Mouse (Mus musculus) forebrain, embryonic 14.5 days (tissue): ENCODE measurements around the gene Smarca4. TPM values are rescaled to one million over a fixed set of nuclear protein-coding genes. Genes with fewer than 3 reads are reported as not detected.
"Not testable (repeated sequence)": the region's sequence is repeated elsewhere in the genome, so short reads cannot be mapped to it uniquely, and the experiment has no call there.

ENCODE experiments used
- ATAC-seq: fragments of 200-750 bp; cut with Nextera tagmentation; 2 replicates; pipeline ENCODE4 v1.8.0; 2017; ENCODE audit warnings: mild to moderate bottlenecking, moderate library complexity
- DNase-seq: peaks from one replicate; pipeline ENCODE4 v3.0.0-alpha.2; 2015; ENCODE audit warnings: low spot score
- H3K27ac ChIP-seq: fragments of 300-500 bp; sonication (generic); 2 replicates; pipeline ENCODE4 v1.5.1; 2014; ENCODE audit warnings: low read depth, mild to moderate bottlenecking, control low read depth, low read length, moderate library complexity
- H3K27me3 ChIP-seq: fragments of 300-500 bp; sonication (generic); replicated peaks from 2 replicates; pipeline ENCODE4 v1.6.1; 2014; ENCODE audit warnings: low read length, control low read depth, mixed read lengths; ENCODE audit not compliant: control insufficient read depth, insufficient read depth
- H3K36me3 ChIP-seq: fragments of 300-500 bp; sonication (generic); 2 replicates; pipeline ENCODE4 v1.6.1; 2014; ENCODE audit warnings: low read length, control low read depth; ENCODE audit not compliant: control insufficient read depth, insufficient read depth
- H3K4me1 ChIP-seq: fragments of 300-500 bp; sonication (generic); 2 replicates; pipeline ENCODE4 v1.6.1; 2014; ENCODE audit warnings: antibody characterized with exemption, low read length, control low read depth; ENCODE audit not compliant: control insufficient read depth, insufficient read depth
- H3K4me2 ChIP-seq: fragments of 300-500 bp; sonication (generic); 2 replicates; pipeline ENCODE4 v1.6.1; 2014; ENCODE audit warnings: mild to moderate bottlenecking, control low read depth, low read length
- H3K4me3 ChIP-seq: fragments of 300-500 bp; sonication (generic); 2 replicates; pipeline ENCODE4 v1.5.1; 2014; ENCODE audit warnings: low read depth, low read length, control low read depth
- H3K9ac ChIP-seq: fragments of 300-500 bp; sonication (generic); 2 replicates; pipeline ENCODE4 v1.6.1; 2014; ENCODE audit warnings: mild to moderate bottlenecking, low read length, control low read depth, moderate library complexity
- H3K9me3 ChIP-seq: fragments of 300-500 bp; sonication (generic); replicated peaks from 2 replicates; pipeline ENCODE4 v1.6.1; 2016; ENCODE audit warnings: low read length, control low read depth, mixed read lengths; ENCODE audit not compliant: control insufficient read depth
- WGBS: fragments of 180-500 bp; shearing (Covaris S2); extraction: QIAGEN DNeasy Blood & Tissue Kit; methylation state at CpG from one replicate; pipeline ENCODE4 v1.1.7; 2014; 5-methylcytosine and 5-hydroxymethylcytosine counted together
- polyA plus RNA-seq: library from polyadenylated mRNA; unstranded; fragments of >200 nt; fragmentation: Nextera tagmentation; extraction: Ambion mirVana; gene quantifications from 2 replicates; pipeline ENCODE4 v1.2.1, GENCODE M21; 2014

Gene Smarca4
- polyA plus RNA-seq, 1 experiment from 2014 or later, result 128 TPM

DNA sequence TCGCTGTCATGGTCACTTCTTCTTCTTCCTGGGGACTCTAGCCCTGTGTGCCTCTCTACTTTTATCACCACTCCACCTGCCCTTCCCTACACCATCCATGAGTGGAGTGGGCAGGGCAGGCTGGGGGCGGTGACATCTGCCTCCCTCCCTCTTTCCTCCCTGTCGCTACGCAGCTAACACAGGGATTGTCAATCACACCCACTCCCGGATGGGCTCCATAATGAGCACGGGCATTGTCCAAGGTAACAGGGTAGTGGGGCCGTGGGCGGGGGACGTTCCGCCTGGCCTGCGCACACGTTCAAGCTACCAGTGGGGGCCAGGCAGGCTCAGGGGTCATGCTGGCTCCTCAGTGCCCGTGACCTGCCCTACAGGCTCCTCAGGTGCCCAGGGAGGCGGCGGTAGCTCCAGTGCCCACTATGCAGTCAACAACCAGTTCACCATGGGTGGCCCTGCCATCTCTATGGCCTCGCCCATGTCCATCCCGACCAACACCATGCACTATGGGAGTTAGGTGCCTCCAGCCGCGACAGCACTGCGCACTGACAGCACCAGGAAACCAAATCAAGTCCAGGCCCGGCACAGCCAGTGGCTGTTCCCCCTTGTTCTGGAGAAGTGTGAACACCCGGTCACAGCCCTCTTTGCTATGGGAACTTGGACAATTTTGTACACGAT, 28.2 kb upstream of the Smarca4 start:
- H3K9ac ChIP-seq, result no peak overlapping the region
- H3K27me3 ChIP-seq, result no peaks in the 10 kb centered on the region
- ATAC-seq (no peak), DNase-seq (no peak)
- H3K27ac ChIP-seq, result no peak overlapping the region
- H3K36me3 ChIP-seq, result peaks cover 74% of the 10 kb centered on the region
- H3K4me2 ChIP-seq, result no peak overlapping the region
- H3K4me3 ChIP-seq, result no peak overlapping the region
- H3K9me3 ChIP-seq, result no peaks in the 10 kb centered on the region
- peaks cover 7% of the 10 kb centered on the region for H3K4me1 ChIP-seq
- 90% methylated on average over 23 of the region's 23 CpGs for WGBS

DNA sequence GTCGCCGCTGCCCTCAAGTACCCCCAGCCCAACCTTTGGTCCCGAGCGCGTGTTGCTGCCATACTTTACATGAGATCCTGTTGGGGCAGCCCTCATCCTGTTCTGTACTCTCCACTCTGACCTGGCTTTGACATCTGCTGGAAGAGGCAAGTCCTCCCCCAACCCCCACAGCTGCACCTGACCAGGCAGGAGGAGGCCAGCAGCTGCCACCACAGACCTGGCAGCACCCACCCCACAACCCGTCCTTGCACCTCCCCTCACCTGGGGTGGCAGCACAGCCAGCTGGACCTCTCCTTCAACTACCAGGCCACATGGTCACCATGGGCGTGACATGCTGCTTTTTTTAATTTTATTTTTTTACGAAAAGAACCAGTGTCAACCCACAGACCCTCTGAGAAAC, 27.6 kb upstream of the Smarca4 start:
- Histone ChIP-seq H3K4me1 (peaks cover 7% of the 10 kb centered on the region), H3K4me3 (no peak overlapping the region), H3K9ac (no peak overlapping the region), H3K9me3 (no peaks in the 10 kb centered on the region), H3K4me2 (no peak overlapping the region), H3K27ac (no peak overlapping the region), H3K27me3 (no peaks in the 10 kb centered on the region), H3K36me3 (peaks cover 69% of the 10 kb centered on the region)
- ATAC-seq (no peak), DNase-seq (no peak)
- 92% methylated on average over 8 of the region's 8 CpGs for WGBS

DNA sequence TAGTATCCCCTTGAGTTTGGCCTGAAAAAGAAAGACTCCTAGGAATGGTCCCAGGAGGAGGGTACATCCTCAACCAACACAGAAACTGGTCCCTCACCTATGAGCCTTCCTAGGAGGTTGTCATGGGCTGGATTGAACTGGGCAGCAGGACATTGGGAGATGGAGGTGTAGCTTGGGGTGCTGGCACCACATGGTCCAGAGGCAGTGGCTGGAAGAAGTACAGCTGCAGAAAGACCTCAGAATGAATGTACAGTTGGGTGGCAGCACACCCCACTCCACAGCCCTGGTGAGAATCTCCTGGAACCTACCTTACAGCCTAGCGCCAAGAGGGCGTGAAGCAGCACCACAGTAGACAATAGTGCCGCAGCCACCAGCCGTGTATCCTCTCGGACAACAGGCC, 26.4 kb upstream of the Smarca4 start:
- DNase-seq (no peak), ATAC-seq (no peak)
- H3K9me3 ChIP-seq, result no peaks in the 10 kb centered on the region
- H3K36me3 ChIP-seq, result peaks cover 62% of the 10 kb centered on the region
- 78% methylated on average over 5 of the region's 5 CpGs for WGBS
- no peak overlapping the region for H3K27ac ChIP-seq
- no peak overlapping the region for H3K9ac ChIP-seq
- no peak overlapping the region for H3K4me2 ChIP-seq
- no peak overlapping the region for H3K4me3 ChIP-seq
- H3K27me3 ChIP-seq, result no peaks in the 10 kb centered on the region
- H3K4me1 ChIP-seq, result peaks cover 17% of the 10 kb centered on the region

DNA sequence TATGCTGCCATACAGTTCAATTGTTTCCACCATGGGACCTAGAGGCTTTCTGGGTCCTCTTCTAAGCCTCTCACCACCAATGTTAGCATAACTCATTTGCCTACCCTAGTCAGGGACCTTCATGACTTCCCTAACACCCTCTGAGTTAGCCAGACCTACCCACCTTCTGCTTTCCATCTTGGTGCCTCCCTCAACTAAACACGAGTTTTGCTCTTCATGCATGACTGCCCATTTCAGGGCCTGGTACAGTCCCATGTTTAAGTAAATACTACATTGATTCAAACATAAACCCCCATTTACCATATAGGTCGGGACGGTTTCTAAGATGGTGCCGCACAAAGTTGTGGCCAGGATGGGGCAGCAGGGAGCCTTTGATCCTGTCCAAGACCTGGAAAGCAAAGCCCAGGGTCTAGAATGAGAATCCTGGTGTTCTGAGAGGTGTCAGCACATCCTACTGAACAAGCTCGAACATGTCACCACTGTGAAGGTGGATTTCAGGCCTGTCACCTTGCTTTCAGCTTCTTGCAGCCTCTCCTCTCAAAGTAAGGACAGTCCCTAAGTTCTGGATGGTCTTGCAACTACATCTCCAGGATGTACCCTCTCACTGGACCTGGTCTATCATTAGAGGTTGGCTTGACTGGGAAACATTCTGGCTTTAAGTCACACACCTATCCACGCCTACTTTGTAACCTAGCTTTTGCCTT, 24.7 kb upstream of the Smarca4 start:
- 83% methylated on average over 6 of the region's 6 CpGs for WGBS
- Histone ChIP-seq H3K4me2 (peak overlapping the region; percentile 90; the same call in 1 of the 2 replicates), H3K9ac (no peak overlapping the region), H3K36me3 (peaks cover 58% of the 10 kb centered on the region), H3K4me1 (peaks cover 22% of the 10 kb centered on the region), H3K9me3 (no peaks in the 10 kb centered on the region), H3K27me3 (no peaks in the 10 kb centered on the region), H3K27ac (no peak overlapping the region), H3K4me3 (no peak overlapping the region)
- ATAC-seq (no peak), DNase-seq (no peak)

DNA sequence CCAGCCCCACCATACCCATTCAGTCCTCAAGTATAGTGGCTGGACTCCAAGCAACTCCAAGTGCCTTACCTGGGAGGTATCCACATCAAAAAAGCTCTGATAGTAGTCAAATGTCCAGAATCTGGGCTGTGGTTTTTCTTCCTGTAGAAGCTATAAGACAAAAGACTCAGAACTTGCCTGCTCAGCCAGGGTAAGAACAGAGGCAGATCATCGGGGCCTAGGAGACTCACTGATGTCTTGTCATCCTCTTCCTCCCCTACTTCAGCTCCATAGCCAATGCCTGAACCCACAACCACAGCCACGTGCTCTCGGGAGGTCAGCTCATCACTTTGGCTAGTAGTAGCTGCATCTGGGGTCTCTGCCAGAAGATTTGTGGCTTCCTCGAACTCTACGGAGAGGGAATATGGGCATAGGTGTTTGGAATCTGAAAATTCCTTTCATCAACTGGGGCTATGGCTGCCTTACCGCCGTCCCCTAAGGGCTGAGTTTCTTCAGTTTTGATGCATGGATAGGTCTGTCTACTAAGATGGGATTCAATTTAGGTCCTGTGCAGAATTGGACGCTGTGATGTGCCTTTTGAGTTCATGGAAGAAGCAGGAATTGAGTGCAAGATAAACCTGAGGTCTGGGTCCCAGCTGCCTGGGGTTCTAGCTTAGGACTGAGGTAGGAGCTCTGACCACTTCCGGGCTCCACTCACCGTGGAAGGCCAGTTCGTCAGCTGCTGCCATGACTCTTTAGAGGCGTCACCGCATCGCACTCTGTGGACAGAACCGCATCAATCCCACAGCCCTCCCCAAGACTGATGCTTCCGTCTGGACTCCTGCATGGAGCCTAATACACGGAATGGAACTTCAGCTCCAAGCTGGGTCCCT, 23.9 kb upstream of the Smarca4 start:
- 25% methylated on average over 17 of the region's 17 CpGs for WGBS
- ATAC-seq (peak; percentile 70), DNase-seq (no peak)
- no peaks in the 10 kb centered on the region for H3K9me3 ChIP-seq
- no peaks in the 10 kb centered on the region for H3K27me3 ChIP-seq
- H3K4me2 ChIP-seq, result peak overlapping the region; percentile 90
- peak overlapping the region; percentile 45; the same call in 1 of the 2 replicates for H3K27ac ChIP-seq
- H3K9ac ChIP-seq, result peak overlapping the region; percentile 92
- peak overlapping the region; percentile 91 for H3K4me3 ChIP-seq
- peaks cover 22% of the 10 kb centered on the region for H3K4me1 ChIP-seq
- H3K36me3 ChIP-seq, result peaks cover 51% of the 10 kb centered on the region

DNA sequence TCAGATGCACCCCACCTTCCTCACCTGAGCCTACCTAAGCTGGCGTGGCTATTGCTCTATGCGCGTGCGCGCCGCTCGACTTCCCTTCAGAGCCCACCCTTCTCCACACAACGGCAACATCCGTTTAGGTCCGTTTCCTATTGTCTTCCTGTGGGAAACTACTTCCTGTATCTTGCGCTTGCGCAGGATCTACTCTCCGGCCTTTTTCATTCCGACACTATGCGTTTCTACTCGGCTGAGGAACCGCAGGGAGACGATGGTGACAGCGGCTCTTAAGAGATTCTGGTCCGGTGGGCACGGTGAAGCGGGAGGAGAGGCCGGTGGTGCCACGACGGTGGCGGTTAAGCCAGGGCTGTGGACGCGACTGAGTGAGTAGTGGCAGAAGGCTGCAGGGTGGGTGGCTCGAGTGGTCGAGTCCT, 23.3 kb upstream of the Smarca4 start, which contains the start of the genes Timm29 and Yipf2:
Gene Timm29, plus strand, starts transcription at position 20 of the 419 bp plus-strand sequence.
Gene Yipf2, minus strand, starts transcription at position 126 of the 419 bp plus-strand sequence.
- no peaks in the 10 kb centered on the region for H3K27me3 ChIP-seq
- peak; percentile 95 for ATAC-seq

DNA sequence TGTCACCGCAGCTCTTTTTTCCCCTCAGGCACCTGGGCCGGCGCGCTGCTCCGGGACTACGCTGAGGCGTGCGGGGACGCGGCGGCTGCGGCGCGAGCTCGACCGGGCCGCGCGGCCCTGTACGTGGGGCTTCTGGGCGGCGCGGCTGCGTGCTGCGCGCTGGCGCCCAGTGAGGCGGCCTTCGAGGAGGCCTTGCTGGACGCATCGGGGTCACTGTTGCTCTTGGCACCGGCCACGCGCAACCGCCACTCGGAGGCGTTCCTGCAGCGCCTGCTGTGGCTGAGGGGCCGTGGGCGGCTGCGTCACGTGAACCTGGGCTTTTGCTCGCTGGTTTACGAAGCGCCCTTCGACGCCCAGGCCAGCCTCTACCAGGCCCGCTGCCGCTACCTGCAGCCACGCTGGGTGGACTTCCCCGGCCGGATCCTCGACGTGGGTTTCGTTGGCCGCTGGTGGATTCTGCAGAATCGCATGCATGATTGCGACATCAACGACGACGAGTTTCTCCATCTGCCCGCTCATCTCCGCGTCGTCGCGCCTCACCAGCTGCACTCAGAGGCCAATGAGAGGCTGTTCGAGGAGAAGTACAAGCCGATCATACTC, 22.7 kb upstream of the Smarca4 start:
- Histone ChIP-seq H3K27ac (peak overlapping the region; percentile 84), H3K27me3 (no peaks in the 10 kb centered on the region), H3K4me3 (peak overlapping the region; percentile 91), H3K4me1 (peaks cover 22% of the 10 kb centered on the region), H3K9ac (peak overlapping the region; percentile 92), H3K4me2 (peak overlapping the region; percentile 90), H3K36me3 (peaks cover 40% of the 10 kb centered on the region), H3K9me3 (no peaks in the 10 kb centered on the region)
- DNase-seq, result no peak
- WGBS, result 2% methylated on average over 68 of the region's 69 CpGs
- peak; percentile 59 for ATAC-seq

More for the DNA sequence above, 23.3 kb upstream of the Smarca4 start, which contains the start of the genes Timm29 and Yipf2:
- Histone ChIP-seq H3K9me3 (no peaks in the 10 kb centered on the region), H3K4me1 (peaks cover 22% of the 10 kb centered on the region), H3K4me3 (peak within 1 kb of the TSS; percentile 91), H3K4me2 (peak within 1 kb of the TSS; percentile 90), H3K36me3 (peaks cover 45% of the 10 kb centered on the region), H3K9ac (peak within 1 kb of the TSS; percentile 92), H3K27ac (peak within 1 kb of the TSS; percentile 84)
- DNase-seq, result peak; percentile 99
- WGBS, result 0% methylated on average over 30 of the region's 30 CpGs

DNA sequence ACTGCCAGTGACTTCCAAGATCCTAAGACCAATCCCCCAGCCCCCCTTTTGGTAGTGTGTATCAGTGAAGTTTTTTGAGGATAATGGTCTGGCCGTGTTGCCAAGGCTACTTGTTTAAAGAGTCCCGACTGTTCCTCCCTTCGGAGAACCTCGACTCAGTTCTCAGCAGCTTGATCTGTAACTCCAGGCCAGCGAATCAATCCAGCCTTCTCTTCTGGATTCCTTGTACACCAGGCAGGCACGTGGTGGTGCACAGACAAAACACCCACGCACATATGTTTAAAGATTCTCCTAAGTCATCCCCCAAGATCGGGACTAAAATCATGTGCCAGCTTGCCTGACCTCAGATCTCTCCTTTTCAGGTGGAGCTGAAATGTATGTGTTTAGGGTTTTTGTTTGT, 21.6 kb upstream of the Smarca4 start:
- H3K9ac ChIP-seq, H3K9me3 ChIP-seq, H3K27me3 ChIP-seq, H3K27ac ChIP-seq, DNase-seq, ATAC-seq: not testable (repeated sequence)
- 94% methylated on average over 8 of the region's 8 CpGs for WGBS
- Histone ChIP-seq H3K4me3 (peak overlapping the region; percentile 91; the same call in 1 of the 2 replicates), H3K36me3 (peaks cover 28% of the 10 kb centered on the region), H3K4me2 (peak overlapping the region; percentile 90; the same call in 1 of the 2 replicates), H3K4me1 (peaks cover 22% of the 10 kb centered on the region)
